Mouse (Mus musculus) bone marrow, adult 2 months (tissue): ENCODE data around the gene Yif1a.

Experiments used
- CTCF ChIP-seq: fragments of 200-500 bp; IDR thresholded peaks from 2 replicates; pipeline ENCODE4 v1.5.1; 2011; ENCODE audit warnings: low read length, control low read depth; ENCODE audit not compliant: control insufficient read depth, insufficient read depth
- POLR2A ChIP-seq: fragments of 200-500 bp; IDR thresholded peaks from 2 replicates; pipeline ENCODE4 v1.6.1; 2011; ENCODE audit warnings: low read depth, mild to moderate bottlenecking, control low read depth, low read length, borderline replicate concordance; ENCODE audit not compliant: control insufficient read depth

DNA sequence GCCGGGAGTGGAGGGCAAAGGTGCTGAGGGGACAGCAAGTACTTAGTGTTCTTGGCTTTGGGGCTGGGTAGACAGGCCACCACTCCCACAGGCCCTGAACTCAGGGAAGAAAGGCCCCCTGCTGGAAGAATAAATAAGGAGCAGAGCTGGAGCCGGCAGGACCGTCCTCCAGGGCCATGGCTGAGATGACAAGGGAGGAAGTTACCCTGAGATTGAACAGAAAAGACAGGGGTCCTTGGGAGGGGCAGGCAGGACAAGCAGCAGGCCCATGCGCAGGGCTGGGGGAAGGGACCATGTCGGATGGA is 19.9 kb downstream of the Yif1a start:
- no peak for TF ChIP-seq POLR2A
- TF ChIP-seq CTCF: no peak
